Mouse (Mus musculus) G1E-ER4 (cell line): ENCODE results near the gene Vmn2r91. TPM values are rescaled to one million over a fixed set of nuclear protein-coding genes. Genes with fewer than 3 reads are reported as not detected.
"Not testable (repeated sequence)": the region's sequence is repeated elsewhere in the genome, so short reads cannot be mapped to it uniquely, and the experiment has no call there.

Experiments used
- GATA1 ChIP-seq: IDR thresholded peaks from one replicate; pipeline ENCODE4 v1.8.0; 2012; ENCODE audit warnings: low read length, inconsistent platforms
- polyA plus RNA-seq: library from polyadenylated mRNA; stranded (reverse); fragments of >175 nt; gene quantifications from 2 replicates; pipeline ENCODE4 v1.2.3, GENCODE M21; 2012

Vmn2r91 gene
- polyA plus RNA-seq = not detected in 2 replicates

DNA sequence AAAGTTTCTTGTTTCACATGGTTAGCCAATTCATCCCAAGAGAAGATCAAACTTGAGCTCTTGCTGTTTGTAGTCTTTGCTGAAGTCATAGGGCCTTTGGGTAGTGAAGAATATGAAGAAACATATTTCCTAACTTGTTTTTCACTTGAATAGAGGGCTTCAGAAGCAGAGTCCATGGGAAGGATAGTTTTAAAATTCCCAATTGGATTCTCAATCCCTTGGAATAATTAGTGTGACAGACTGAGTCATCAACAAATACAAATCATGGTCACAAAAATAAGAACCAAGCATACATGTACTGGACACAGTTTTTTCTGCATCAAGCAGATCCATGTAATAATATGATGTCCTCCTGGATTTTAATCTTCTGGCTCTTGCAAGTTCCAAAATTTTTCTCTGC lies at the start of gene Vmn2r91:
Gene Vmn2r91 (plus strand): TSS at position 301 of the 400 bp plus-strand sequence.
- not testable (repeated sequence) for TF ChIP-seq GATA1

DNA sequence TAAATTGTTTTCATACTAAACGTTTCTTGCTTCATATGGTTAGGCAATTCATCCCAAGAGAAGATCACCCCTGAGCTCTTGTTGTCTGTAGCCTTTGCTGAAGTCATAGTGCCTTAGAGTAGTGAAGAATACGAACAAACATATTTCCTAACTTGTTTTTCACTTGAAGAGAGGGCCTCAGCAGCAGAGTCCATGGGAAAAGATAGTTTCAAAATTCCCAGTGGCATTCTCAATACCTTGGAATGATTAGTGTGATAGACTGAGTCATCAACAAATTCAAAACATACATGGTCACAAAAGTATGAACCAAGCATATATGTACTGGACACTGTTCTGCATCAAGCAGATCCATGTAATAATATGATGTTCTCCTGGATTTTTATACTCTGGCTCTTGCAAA lies 35.7 kb upstream of the Vmn2r91 start, which contains the start of gene Vmn2r124:
Gene Vmn2r124 (plus strand): TSS at position 301 of the 400 bp plus-strand sequence.
- no peak for TF ChIP-seq GATA1

DNA sequence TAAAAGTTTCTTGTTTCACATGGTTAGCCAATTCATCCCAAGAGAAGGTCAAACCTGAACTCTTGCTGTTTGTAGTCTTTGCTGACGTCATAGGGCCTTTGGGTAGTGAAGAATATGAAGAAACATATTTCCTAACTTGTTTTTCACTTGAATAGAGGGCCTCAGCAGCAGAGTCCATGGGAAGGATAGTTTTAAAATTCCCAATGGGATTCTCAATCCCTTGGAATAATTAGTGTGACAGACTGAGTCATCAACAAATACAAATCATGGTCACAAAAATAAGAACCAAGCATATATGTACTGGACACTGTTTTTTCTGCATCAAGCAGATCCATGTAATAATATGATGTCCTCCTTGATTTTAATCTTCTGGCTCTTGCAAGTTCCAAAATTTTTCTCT lies 66.8 kb downstream of the Vmn2r91 start, which contains the start of gene Vmn2r92:
Gene Vmn2r92 (plus strand): TSS at position 301 of the 400 bp plus-strand sequence.
- not testable (repeated sequence) for TF ChIP-seq GATA1

Other genes starting within 250 kb of the Vmn2r91 start
- gene Has1, start 229.8 kb upstream of the Vmn2r91 start, polyA plus RNA-seq = not detected in 2 replicates
- not detected in 2 replicates for gene Fpr1, start 201.1 kb upstream of the Vmn2r91 start, polyA plus RNA-seq
- not detected in 2 replicates for gene Fpr2, start 197.2 kb upstream of the Vmn2r91 start, polyA plus RNA-seq
- gene Fpr3, start 197.2 kb upstream of the Vmn2r91 start, polyA plus RNA-seq = not detected in 2 replicates
- gene Fpr-rs4, start 63.3 kb upstream of the Vmn2r91 start, polyA plus RNA-seq = not detected in 2 replicates
- gene Vmn2r124, start 35.6 kb upstream of the Vmn2r91 start, polyA plus RNA-seq = not detected in 2 replicates
- gene Vmn2r92, start 66.9 kb downstream of the Vmn2r91 start, polyA plus RNA-seq = not detected in 2 replicates
- not detected in 2 replicates for gene Vmn2r94, start 192.7 kb downstream of the Vmn2r91 start, polyA plus RNA-seq
- not detected in 2 replicates for gene Vmn2r93, start 213.1 kb downstream of the Vmn2r91 start, polyA plus RNA-seq